In genomic region chr14:49171286-49171685, GRCm38 (mm10) we compare ENCODE assay signal across 9 mouse cellular contexts. TPM values are rescaled to one million over a fixed set of nuclear protein-coding genes. Genes with fewer than 3 reads are reported as not detected.
DNase-seq lines count a peak whose midpoint lies in the region; ATAC-seq and TF ChIP-seq lines count a peak whose summit lies in the region.
"Had no signal": no experiment of that assay in that cellular context is flagged by ENCODE, and none has a peak within 500 bp of the region (broad histone marks: within the 10 kb centered on the region; RNA-seq: fewer than 3 reads in every experiment).

No protein-coding gene starts in this region.

- H3K4me3 ChIP-seq in heart, adult 2 months: peak overlapping the region; percentile 68
- H3K4me3 ChIP-seq in E14TG2a.4 (replicated peaks; ENCODE audit: low read length): peak overlapping the region; percentile 93
- peak overlapping the region; percentile 97 for H3K4me3 ChIP-seq in forebrain, embryonic 14.5 days (ENCODE audit: low read depth, low read length)
- H3K4me3 ChIP-seq in limb, embryonic 13.5 days: peak overlapping the region; percentile 97
- peak overlapping the region; percentile 95 for H3K4me3 ChIP-seq in stomach, embryonic 14.5 days (ENCODE audit: low read depth, low read length)

- peaks cover 2% of the 10 kb centered on the region; the same call in 1 of the 2 replicates for H3K79me2 ChIP-seq in heart, adult 2 months (replicated peaks; ENCODE audit: control insufficient read depth, insufficient read depth, low read length)

- H3K4me2 ChIP-seq in forebrain, embryonic 14.5 days (ENCODE audit: low read length): peak overlapping the region; percentile 78
- H3K4me2 ChIP-seq in limb, embryonic 13.5 days (replicated peaks): peak overlapping the region; percentile 68
- peak overlapping the region; percentile 69 for H3K4me2 ChIP-seq in stomach, embryonic 14.5 days (replicated peaks; ENCODE audit: low read depth, low read length)

- no peak for TF ChIP-seq POLR2A in heart, adult 2 months (IDR thresholded peaks at IDR 0.05; ENCODE audit: insufficient read depth, low read depth, low read length)

- H3K36me3 ChIP-seq in heart, adult 2 months (ENCODE audit: control insufficient read depth, insufficient read depth, low read length): peaks cover 17% of the 10 kb centered on the region
- peaks cover 27% of the 10 kb centered on the region for H3K36me3 ChIP-seq in E14TG2a.4 (ENCODE audit: insufficient read depth, low read length)
- H3K36me3 ChIP-seq in forebrain, embryonic 14.5 days (ENCODE audit: control insufficient read depth, insufficient read depth, low read length): 0 out of 2 replicates have a peak, but pooled peaks cover 3% of the 10 kb centered on the region
- H3K36me3 ChIP-seq in limb, embryonic 13.5 days: no peaks in the 10 kb centered on the region
- H3K36me3 ChIP-seq in stomach, embryonic 14.5 days (ENCODE audit: control insufficient read depth, insufficient read depth, low read length): peaks cover 5% of the 10 kb centered on the region; the same call in 1 of the 2 replicates

- TF ChIP-seq CTCF in heart, adult 2 months (IDR thresholded peaks at IDR 0.05): no peak
- no peak for TF ChIP-seq CTCF in E14TG2a.4 (conservative IDR thresholded peaks at IDR 0.05; ENCODE audit: low read length)

- intact Hi-C loops in heart, adult 2 months (cut with DNase I): no loop called here
- intact Hi-C loops in heart, postnatal 25 days (cut with DNase I): no loop called here

- TF ChIP-seq EP300 in heart, adult 2 months (IDR thresholded peaks at IDR 0.05; ENCODE audit: insufficient read depth, low read depth, low read length): no peak

- H3K9ac ChIP-seq in heart, adult 2 months (ENCODE audit: low read depth, low read length): peak overlapping the region; percentile 81
- H3K9ac ChIP-seq in forebrain, embryonic 14.5 days (ENCODE audit: low read length): peak overlapping the region; percentile 96
- H3K9ac ChIP-seq in limb, embryonic 13.5 days: peak overlapping the region; percentile 97
- peak overlapping the region; percentile 85; the same call in 1 of the 2 replicates for H3K9ac ChIP-seq in stomach, embryonic 14.5 days (replicated peaks; ENCODE audit: low read depth, low read length)

- no peaks in the 10 kb centered on the region for H3K27me3 ChIP-seq in heart, adult 2 months (ENCODE audit: control insufficient read depth, insufficient read depth, low read length)
- H3K27me3 ChIP-seq in E14TG2a.4 (ENCODE audit: insufficient read depth, low read length): no peaks in the 10 kb centered on the region
- no peaks in the 10 kb centered on the region for H3K27me3 ChIP-seq in forebrain, embryonic 14.5 days (replicated peaks; ENCODE audit: control insufficient read depth, insufficient read depth, low read length)
- no peaks in the 10 kb centered on the region for H3K27me3 ChIP-seq in limb, embryonic 13.5 days
- H3K27me3 ChIP-seq in stomach, embryonic 14.5 days (ENCODE audit: control insufficient read depth, insufficient read depth, low read length): no peaks in the 10 kb centered on the region
- H3K27me3 ChIP-seq: Patski had no signal

- DNase-seq in heart, adult 2 months: no peak
- DNase-seq in heart, postnatal 25 days (ENCODE audit: low spot score): no peak
- peak; percentile 5 for DNase-seq in forebrain, embryonic 14.5 days (ENCODE audit: low spot score)
- no peak for DNase-seq in left cerebral cortex, adult 8-10 months (ENCODE audit: low spot score in 2 of 2)
- no peak for DNase-seq in gastrocnemius, adult 18-20 months (ENCODE audit: low spot score)

- 0 out of 2 replicates have a peak, but pooled peaks have one; percentile 16 for ATAC-seq in forebrain, embryonic 14.5 days
- peak; percentile 24; the same call in 1 of the 2 replicates for ATAC-seq in limb, embryonic 13.5 days (ENCODE audit: low FRiP score, low read depth)
- ATAC-seq in stomach, embryonic 14.5 days (ENCODE audit: insufficient number of reproducible peaks, insufficient read depth, low FRiP score, low read depth): peak; percentile 31; the same call in 1 of the 2 replicates

- H3K9me3 ChIP-seq in E14TG2a.4 (ENCODE audit: low read length): no peaks in the 10 kb centered on the region
- no peaks in the 10 kb centered on the region for H3K9me3 ChIP-seq in forebrain, embryonic 14.5 days (replicated peaks; ENCODE audit: control insufficient read depth, low read length)
- no peaks in the 10 kb centered on the region for H3K9me3 ChIP-seq in limb, embryonic 13.5 days
- no peaks in the 10 kb centered on the region for H3K9me3 ChIP-seq in stomach, embryonic 14.5 days (ENCODE audit: control insufficient read depth, low read depth, low read length)

- 31% methylated on average over 8 of the region's 8 CpGs for WGBS in heart, adult 2 months
- 23% methylated on average over 8 of the region's 8 CpGs for WGBS in forebrain, embryonic 14.5 days
- 24% methylated on average over 8 of the region's 8 CpGs for WGBS in limb, embryonic 13.5 days
- WGBS in stomach, embryonic 14.5 days: 16% methylated on average over 8 of the region's 8 CpGs

- H3K4me1 ChIP-seq in heart, adult 2 months (ENCODE audit: control insufficient read depth, insufficient read depth, low read length): peaks cover 8% of the 10 kb centered on the region
- H3K4me1 ChIP-seq in E14TG2a.4 (replicated peaks; ENCODE audit: low read depth, low read length): peaks cover 31% of the 10 kb centered on the region
- peaks cover 18% of the 10 kb centered on the region for H3K4me1 ChIP-seq in forebrain, embryonic 14.5 days (ENCODE audit: control insufficient read depth, insufficient read depth, low read length)
- H3K4me1 ChIP-seq in limb, embryonic 13.5 days: peaks cover 26% of the 10 kb centered on the region
- peaks cover 19% of the 10 kb centered on the region for H3K4me1 ChIP-seq in stomach, embryonic 14.5 days (ENCODE audit: control insufficient read depth, insufficient read depth, low read length)

- H3K27ac ChIP-seq in heart, adult 2 months: peak overlapping the region; percentile 64
- H3K27ac ChIP-seq in forebrain, embryonic 14.5 days (ENCODE audit: low read depth, low read length): no peak overlapping the region
- no peak overlapping the region for H3K27ac ChIP-seq in limb, embryonic 13.5 days
- peak overlapping the region; percentile 63 for H3K27ac ChIP-seq in stomach, embryonic 14.5 days (ENCODE audit: low read length)

RNA-seq across cellular contexts. Expression of gene Naa30, which starts 0.7 kb away (rescaled TPM):
- 10 to 100 TPM; 20.1 to 25.2 TPM for total RNA-seq in heart, adult 2 months (2021)
- polyA plus RNA-seq in heart, adult 2 months (2012; rRNA removed): 6.8 and 11.2 TPM in 2 replicates
- total RNA-seq in heart, postnatal 25 days (2021): 10 to 100 TPM; 20.1 to 21.7 TPM
- 15.0 and 15.4 TPM in 2 replicates for polyA plus RNA-seq in forebrain, embryonic 14.5 days (2014; fragmentation: Nextera tagmentation; extraction: Ambion mirVana)
- 9.8 and 10.3 TPM in 2 replicates for polyA plus RNA-seq in limb, embryonic 13.5 days (2015; fragmentation: Nextera tagmentation; extraction: Ambion mirVana)
- polyA plus RNA-seq in stomach, embryonic 14.5 days (2014; fragmentation: Nextera tagmentation; extraction: Ambion mirVana): 12.9 and 14.9 TPM in 2 replicates
- total RNA-seq in left cerebral cortex, adult 8-10 months (2022): 10 to 100 TPM; 31.6 to 33.8 (median 33.5) TPM
- 10 to 100 TPM; 19.1 to 22.8 TPM for total RNA-seq in gastrocnemius, adult 18-20 months (2021)

Comparison
In these comparisons a context has a peak if more than half of its experiments do, and no peak if none do; other contexts are left out.
1. H3K27ac ChIP-seq: peak in heart, adult 2 months (single experiment) and stomach, embryonic 14.5 days (single experiment); none in forebrain, embryonic 14.5 days (single experiment) and limb, embryonic 13.5 days (single experiment).
2. Peak in every context shown above with its lines, with median percentiles within 50 percentile points of each other: H3K4me3 ChIP-seq, H3K9ac ChIP-seq, ATAC-seq and H3K4me2 ChIP-seq.